Mouse (Mus musculus) myocyte (in vitro differentiated cells): ENCODE data around the gene Gdf3. TPM values are rescaled to one million over a fixed set of nuclear protein-coding genes. Genes with fewer than 3 reads are reported as not detected.
"Not testable (repeated sequence)": the region's sequence is repeated elsewhere in the genome, so short reads cannot be mapped to it uniquely, and the experiment has no call there.

Experiments
- H3K27me3 ChIP-seq: one replicate; pipeline ENCODE4 v1.6.1; 2011; ENCODE audit not compliant: control insufficient read depth, insufficient read depth, insufficient read length
- H3K36me3 ChIP-seq: one replicate; pipeline ENCODE4 v1.6.1; 2011; ENCODE audit not compliant: control insufficient read depth, insufficient read depth
- H3K4me2 ChIP-seq: one replicate; pipeline ENCODE4 v1.6.1; 2011; ENCODE audit warnings: low read depth, control low read depth
- H3K4me3 ChIP-seq: one replicate; pipeline ENCODE4 v1.5.1; 2011; ENCODE audit warnings: mild to moderate bottlenecking, control low read depth, moderate library complexity
- H3K79me2 ChIP-seq: one replicate; pipeline ENCODE4 v1.6.1; 2011; ENCODE audit not compliant: control insufficient read depth, insufficient read depth
- H3ac ChIP-seq: one replicate; pipeline ENCODE4 v1.6.1; 2011; ENCODE audit not compliant: control insufficient read depth, insufficient read length
- CEBPB ChIP-seq: IDR thresholded peaks from 2 replicates; pipeline ENCODE4 v1.6.1; 2011; ENCODE audit warnings: mild to moderate bottlenecking, moderate library complexity; ENCODE audit not compliant: poor library complexity, insufficient read depth, severe bottlenecking
- E2F4 ChIP-seq: IDR thresholded peaks from one replicate; pipeline ENCODE4 v1.6.1; 2011; ENCODE audit warnings: mild to moderate bottlenecking, control low read depth, moderate library complexity; ENCODE audit not compliant: insufficient read depth
- MAX ChIP-seq: IDR thresholded peaks from one replicate; pipeline ENCODE4 v1.6.1; 2011; ENCODE audit warnings: low read depth, mild to moderate bottlenecking, control low read depth
- MYOD1 ChIP-seq, 3 experiments: IDR thresholded peaks; one replicate each; pipeline ENCODE4 v1.6.1; 2011; ENCODE audit warnings: control low read depth in 2 of 3, low read depth in 2 of 3, mild to moderate bottlenecking in 2 of 3, moderate library complexity in 1 of 3; ENCODE audit not compliant: insufficient read length in 2 of 3, control insufficient read depth in 1 of 3
- MYOG ChIP-seq, 3 experiments: IDR thresholded peaks; one replicate each; pipeline ENCODE4 v1.6.1; 2011; ENCODE audit warnings: control low read depth in 2 of 3, low read depth in 2 of 3, mild to moderate bottlenecking in 2 of 3; ENCODE audit not compliant: insufficient read length in 2 of 3, control insufficient read depth in 1 of 3, insufficient read depth in 1 of 3
- POLR2A ChIP-seq: IDR thresholded peaks from one replicate; pipeline ENCODE4 v1.6.1; 2011; ENCODE audit warnings: low read depth, mild to moderate bottlenecking, control low read depth, moderate library complexity; ENCODE audit not compliant: insufficient read length
- POLR2AphosphoS2 ChIP-seq: IDR thresholded peaks from one replicate; pipeline ENCODE4 v1.6.1; 2011; ENCODE audit warnings: low read depth, control low read depth; ENCODE audit not compliant: insufficient read length
- REST ChIP-seq: IDR thresholded peaks from one replicate; pipeline ENCODE4 v1.6.1; 2011; ENCODE audit warnings: mild to moderate bottlenecking, control low read depth, moderate library complexity; ENCODE audit not compliant: insufficient read depth, insufficient read length
- SRF ChIP-seq: IDR thresholded peaks from one replicate; pipeline ENCODE4 v1.6.1; 2011; ENCODE audit warnings: low read depth; ENCODE audit not compliant: control insufficient read depth, insufficient read length
- TCF12 ChIP-seq: IDR thresholded peaks from one replicate; pipeline ENCODE4 v1.6.1; 2011; ENCODE audit warnings: mild to moderate bottlenecking, control low read depth; ENCODE audit not compliant: poor library complexity, insufficient read depth, severe bottlenecking
- TCF3 ChIP-seq: IDR thresholded peaks from one replicate; pipeline ENCODE4 v1.6.1; 2011; ENCODE audit warnings: low read depth, control low read depth; ENCODE audit not compliant: insufficient read length
- USF1 ChIP-seq: IDR thresholded peaks from one replicate; pipeline ENCODE4 v1.6.1; 2011; ENCODE audit warnings: low read depth, mild to moderate bottlenecking, control low read depth, moderate library complexity
- polyA plus RNA-seq: library from polyadenylated mRNA; unstranded; fragments of >200 nt; fragmentation: generic; extraction: Trizol; gene quantifications from one replicate; pipeline ENCODE4 v1.2.1, GENCODE M21; 2012; ENCODE audit warnings: missing spikeins

Gdf3 gene
- polyA plus RNA-seq, 1 experiment = not detected

- H3ac ChIP-seq = no peak overlapping the region
- no peaks in the 10 kb centered on the region for H3K79me2 ChIP-seq
- TF ChIP-seq MYOD1 (IDR thresholded peaks at IDR 0.05; ENCODE audit: control insufficient read depth in 1 of 3, insufficient read length in 2 of 3, low read depth in 2 of 3) (no peak), MYOG (IDR thresholded peaks at IDR 0.05; ENCODE audit: control insufficient read depth in 1 of 3, insufficient read depth in 1 of 3, insufficient read length in 2 of 3, low read depth in 2 of 3) (no peak), USF1 (no peak), E2F4 (no peak), REST (no peak), CEBPB (no peak), POLR2AphosphoS2 (no peak), POLR2A (no peak), TCF12 (no peak), TCF3 (no peak), SRF (no peak), MAX (no peak)
- H3K27me3 ChIP-seq = no peaks in the 10 kb centered on the region
- H3K4me3 ChIP-seq = no peak overlapping the region
- H3K4me2 ChIP-seq = no peak overlapping the region
- H3K36me3 ChIP-seq = no peaks in the 10 kb centered on the region
Observed at GRCm38 (mm10) chr6:122649903-122650302, 40.0 kb upstream of the Gdf3 start.

DNA sequence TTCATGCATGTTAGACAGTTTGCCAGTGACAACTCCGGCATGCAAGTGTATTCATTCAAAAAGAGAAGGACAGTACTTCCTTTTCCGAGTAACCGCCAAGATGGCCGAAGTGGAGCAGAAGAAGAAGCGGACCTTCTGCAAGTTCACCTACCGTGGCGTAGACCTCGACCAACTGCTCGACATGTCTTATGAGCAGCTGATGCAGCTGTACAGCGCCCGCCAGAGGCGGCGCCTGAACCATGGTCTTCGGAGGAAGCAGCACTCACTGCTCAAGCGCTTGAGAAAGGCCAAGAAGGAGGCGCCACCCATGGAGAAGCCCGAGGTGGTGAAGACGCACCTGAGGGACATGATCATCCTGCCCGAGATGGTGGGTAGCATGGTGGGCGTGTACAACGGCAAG is 34.3 kb upstream of the Gdf3 start:
- not testable (repeated sequence) for H3K36me3 ChIP-seq, H3K4me3 ChIP-seq

DNA sequence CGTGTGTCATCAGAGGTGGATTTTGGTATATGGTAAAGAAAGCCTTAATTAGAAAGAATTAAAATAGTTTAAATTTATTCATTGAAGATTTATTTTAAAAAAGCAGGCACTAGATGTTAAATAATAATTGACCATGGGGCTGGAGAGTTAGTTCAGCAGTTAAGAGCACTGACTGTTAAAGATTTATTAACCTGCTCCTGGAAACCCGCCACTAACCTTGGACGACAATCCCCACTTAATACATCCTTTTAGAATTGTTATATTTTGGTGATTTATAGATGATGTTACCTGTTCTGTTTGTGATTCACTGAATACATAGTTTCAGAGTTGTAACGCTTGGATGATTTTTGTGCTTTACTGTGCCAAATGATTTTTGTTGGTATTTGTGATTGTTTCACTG is 27.7 kb upstream of the Gdf3 start:
- not testable (repeated sequence) for H3K36me3 ChIP-seq, H3K79me2 ChIP-seq, H3K27me3 ChIP-seq, H3ac ChIP-seq, H3K4me2 ChIP-seq, H3K4me3 ChIP-seq

More for the DNA sequence above, 34.3 kb upstream of the Gdf3 start:
- not testable (repeated sequence) for H3ac ChIP-seq, H3K79me2 ChIP-seq, H3K4me2 ChIP-seq, H3K27me3 ChIP-seq

DNA sequence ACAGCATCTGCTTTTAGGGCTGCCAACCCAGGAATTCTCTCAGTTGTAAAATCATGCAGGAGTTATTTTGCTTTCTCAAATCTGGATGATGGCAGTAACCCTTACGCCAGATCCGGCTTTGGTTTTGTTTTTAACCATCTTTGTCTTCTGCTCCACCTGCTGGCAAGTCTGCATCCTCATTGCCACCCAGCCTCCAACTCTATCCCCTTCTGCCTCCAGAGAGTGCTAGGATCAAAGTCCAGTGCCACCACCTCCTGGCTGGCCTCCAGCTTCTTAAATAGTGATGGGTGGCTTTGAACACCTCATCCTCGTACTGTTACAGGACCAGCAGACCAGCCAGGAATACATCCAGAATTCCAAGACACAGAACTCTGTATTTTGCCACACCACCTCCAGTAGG is 26.8 kb upstream of the Gdf3 start:
- Histone ChIP-seq H3K4me3 (no peak overlapping the region), H3K79me2 (no peaks in the 10 kb centered on the region), H3K27me3 (no peaks in the 10 kb centered on the region), H3K36me3 (no peaks in the 10 kb centered on the region), H3ac (no peak overlapping the region), H3K4me2 (no peak overlapping the region)
- TF ChIP-seq REST = no peak
- no peak for TF ChIP-seq MYOD1 (IDR thresholded peaks at IDR 0.05; ENCODE audit: control insufficient read depth in 1 of 3, insufficient read length in 2 of 3, low read depth in 2 of 3)
- no peak for TF ChIP-seq MAX
- no peak for TF ChIP-seq USF1
- TF ChIP-seq TCF3 = no peak
- no peak for TF ChIP-seq E2F4
- no peak for TF ChIP-seq POLR2A
- no peak for TF ChIP-seq CEBPB
- TF ChIP-seq MYOG (IDR thresholded peaks at IDR 0.05; ENCODE audit: control insufficient read depth in 1 of 3, insufficient read depth in 1 of 3, insufficient read length in 2 of 3, low read depth in 2 of 3) = no peak
- no peak for TF ChIP-seq POLR2AphosphoS2
- TF ChIP-seq SRF = no peak
- no peak for TF ChIP-seq TCF12

GRCm38 (mm10) chr6:122635315-122635714 is 25.4 kb upstream of the Gdf3 start:
- Histone ChIP-seq H3K36me3 (no peaks in the 10 kb centered on the region), H3K79me2 (no peaks in the 10 kb centered on the region), H3ac (no peak overlapping the region), H3K27me3 (no peaks in the 10 kb centered on the region), H3K4me2 (no peak overlapping the region), H3K4me3 (no peak overlapping the region)
- TF ChIP-seq MAX = no peak
- peak; percentile 18 for TF ChIP-seq USF1

DNA sequence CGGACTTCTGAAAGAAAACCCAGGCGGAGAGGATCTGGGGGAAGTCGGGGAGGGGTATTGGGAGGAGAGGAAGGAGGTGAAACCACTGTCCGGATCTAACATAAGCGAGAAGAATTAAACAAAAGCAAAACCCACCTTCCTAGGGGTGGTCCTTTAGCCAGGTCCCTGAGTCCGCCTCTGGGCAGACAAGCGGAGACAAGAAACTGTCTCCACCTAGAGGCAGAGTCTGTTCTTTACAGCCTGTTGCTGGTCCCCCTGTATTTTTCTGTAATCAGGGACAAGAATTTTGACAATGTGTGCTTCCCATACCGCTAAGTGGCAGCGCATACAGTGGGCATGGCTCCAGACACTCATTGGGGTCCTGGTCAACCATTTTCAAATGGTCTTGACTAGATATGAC is 23.5 kb upstream of the Gdf3 start:
- no peaks in the 10 kb centered on the region for H3K36me3 ChIP-seq
- TF ChIP-seq SRF = no peak
- TF ChIP-seq POLR2AphosphoS2 = no peak
- TF ChIP-seq MYOG (IDR thresholded peaks at IDR 0.05; ENCODE audit: control insufficient read depth in 1 of 3, insufficient read depth in 1 of 3, insufficient read length in 2 of 3, low read depth in 2 of 3) = no peak
- TF ChIP-seq TCF12 = no peak
- no peak for TF ChIP-seq POLR2A
- TF ChIP-seq E2F4 = no peak
- no peak for TF ChIP-seq TCF3
- no peak for TF ChIP-seq MYOD1 (IDR thresholded peaks at IDR 0.05; ENCODE audit: control insufficient read depth in 1 of 3, insufficient read length in 2 of 3, low read depth in 2 of 3)
- TF ChIP-seq REST = no peak
- no peaks in the 10 kb centered on the region for H3K27me3 ChIP-seq
- no peak overlapping the region for H3ac ChIP-seq
- H3K4me2 ChIP-seq = no peak overlapping the region
- H3K79me2 ChIP-seq = no peaks in the 10 kb centered on the region
- H3K4me3 ChIP-seq = no peak overlapping the region
